Mouse (Mus musculus) monocyte, adult 2 months (primary cell): ENCODE measurements around the gene Cct5.
"Not testable (repeated sequence)": the region's sequence is repeated elsewhere in the genome, so short reads cannot be mapped to it uniquely, and the experiment has no call there.

Experiments
- DNase-seq, 2 experiments: peaks; one replicate each; pipeline ENCODE4 v3.0.0; 2022; ENCODE audit warnings: low spot score in 2 of 2, low read depth in 1 of 2

Cct5 gene

GRCm38 (mm10) chr15:31601279-31601645 lies 342 bp downstream of the Cct5 start:
- DNase-seq: no peak

- no peak for DNase-seq
These were observed 1.8 kb downstream of the Cct5 start for GRCm38 (mm10) chr15:31599834-31600233.

- DNase-seq: no peak
These were observed 6.0 kb downstream of the Cct5 start for GRCm38 (mm10) chr15:31595651-31596050.

- DNase-seq: no peak
These were observed 7.3 kb downstream of the Cct5 start for GRCm38 (mm10) chr15:31594260-31594659.

- DNase-seq: no peak
These were observed 9.1 kb downstream of the Cct5 start for GRCm38 (mm10) chr15:31592531-31592930.

GRCm38 (mm10) chr15:31590176-31590575 lies 11.4 kb downstream of the Cct5 start:
- no peak for DNase-seq

- DNase-seq: no peak
These were observed 12.5 kb downstream of the Cct5 start for GRCm38 (mm10) chr15:31588989-31589640.

- DNase-seq: no peak
These were observed 13.8 kb downstream of the Cct5 start for GRCm38 (mm10) chr15:31587789-31588188.

- peak; percentile 24 to 69 for DNase-seq
These were observed 15.1 kb downstream of the Cct5 start for GRCm38 (mm10) chr15:31586519-31586918.

GRCm38 (mm10) chr15:31586088-31586487 lies 15.5 kb downstream of the Cct5 start:
- no peak for DNase-seq

- DNase-seq: no peak
These were observed 16.4 kb downstream of the Cct5 start for GRCm38 (mm10) chr15:31585238-31585637.

GRCm38 (mm10) chr15:31583304-31584085 lies 18.1 kb downstream of the Cct5 start:
- DNase-seq: no peak

- not testable (repeated sequence) for DNase-seq
These were observed 20.5 kb downstream of the Cct5 start for GRCm38 (mm10) chr15:31581086-31581485.

- DNase-seq: no peak
These were observed 25.5 kb downstream of the Cct5 start for GRCm38 (mm10) chr15:31576076-31576475.

GRCm38 (mm10) chr15:31573692-31574091 lies 27.9 kb downstream of the Cct5 start:
- no peak for DNase-seq

- DNase-seq: no peak
These were observed 28.3 kb downstream of the Cct5 start for GRCm38 (mm10) chr15:31573287-31573686.

GRCm38 (mm10) chr15:31571906-31572722 lies 29.5 kb downstream of the Cct5 start:
- no peak for DNase-seq

GRCm38 (mm10) chr15:31570959-31571358 lies 30.6 kb downstream of the Cct5 start:
- no peak for DNase-seq

GRCm38 (mm10) chr15:31569325-31570022 lies 32.1 kb downstream of the Cct5 start:
- DNase-seq: no peak

- DNase-seq: no peak
These were observed 33.0 kb downstream of the Cct5 start for GRCm38 (mm10) chr15:31568581-31568996.

GRCm38 (mm10) chr15:31567431-31567830 lies 34.2 kb downstream of the Cct5 start:
- no peak for DNase-seq
